Mouse (Mus musculus) stomach, embryonic 16.5 days (tissue): ENCODE measurements around the gene Tshz2. TPM values are rescaled to one million over a fixed set of nuclear protein-coding genes. Genes with fewer than 3 reads are reported as not detected.

Experiments used
- ATAC-seq: fragments of 200-750 bp; cut with Nextera tagmentation; 2 replicates; pipeline ENCODE4 v1.8.0; 2017; ENCODE audit warnings: moderate number of reproducible peaks, moderate TSS enrichment; ENCODE audit not compliant: insufficient read depth, low FRiP score
- H3K27ac ChIP-seq: fragments of 300-500 bp; sonication (generic); 2 replicates; pipeline ENCODE4 v1.5.1; 2014; ENCODE audit warnings: low read length
- H3K27me3 ChIP-seq: fragments of 300-500 bp; sonication (generic); 2 replicates; pipeline ENCODE4 v1.6.1; 2014; ENCODE audit warnings: low read length, control low read depth, mixed read lengths; ENCODE audit not compliant: control insufficient read depth, insufficient read depth
- H3K36me3 ChIP-seq: fragments of 300-500 bp; sonication (generic); 2 replicates; pipeline ENCODE4 v1.6.1; 2014; ENCODE audit warnings: low read length; ENCODE audit not compliant: control insufficient read depth, insufficient read depth
- H3K4me1 ChIP-seq: fragments of 300-500 bp; sonication (generic); 2 replicates; pipeline ENCODE4 v1.6.1; 2014; ENCODE audit warnings: low read length, control low read depth, mixed read lengths; ENCODE audit not compliant: control insufficient read depth, insufficient read depth
- H3K4me2 ChIP-seq: fragments of 300-500 bp; sonication (generic); 2 replicates; pipeline ENCODE4 v1.6.1; 2014; ENCODE audit warnings: low read depth, low read length, mixed read lengths
- H3K4me3 ChIP-seq: fragments of 300-500 bp; sonication (generic); replicated peaks from 2 replicates; pipeline ENCODE4 v1.5.1; 2014; ENCODE audit warnings: mild to moderate bottlenecking, low read length
- H3K9ac ChIP-seq: fragments of 300-500 bp; sonication (generic); 2 replicates; pipeline ENCODE4 v1.6.1; 2014; ENCODE audit warnings: low read length
- H3K9me3 ChIP-seq: fragments of 300-500 bp; sonication (generic); replicated peaks from 2 replicates; pipeline ENCODE4 v1.6.1; 2016; ENCODE audit warnings: low read length, control low read depth; ENCODE audit not compliant: control insufficient read depth
- WGBS: fragments of 180-500 bp; shearing (Covaris S2); extraction: QIAGEN DNeasy Blood & Tissue Kit; methylation state at CpG from one replicate; pipeline ENCODE4 v1.1.7; 2014; 5-methylcytosine and 5-hydroxymethylcytosine counted together
- polyA plus RNA-seq: library from polyadenylated mRNA; unstranded; fragments of >200 nt; fragmentation: Nextera tagmentation; extraction: Ambion mirVana; gene quantifications from 2 replicates; pipeline ENCODE4 v1.2.1, GENCODE M21; 2015

Gene Tshz2
- polyA plus RNA-seq, 1 experiment from 2014 or later = 13.5 TPM

DNA sequence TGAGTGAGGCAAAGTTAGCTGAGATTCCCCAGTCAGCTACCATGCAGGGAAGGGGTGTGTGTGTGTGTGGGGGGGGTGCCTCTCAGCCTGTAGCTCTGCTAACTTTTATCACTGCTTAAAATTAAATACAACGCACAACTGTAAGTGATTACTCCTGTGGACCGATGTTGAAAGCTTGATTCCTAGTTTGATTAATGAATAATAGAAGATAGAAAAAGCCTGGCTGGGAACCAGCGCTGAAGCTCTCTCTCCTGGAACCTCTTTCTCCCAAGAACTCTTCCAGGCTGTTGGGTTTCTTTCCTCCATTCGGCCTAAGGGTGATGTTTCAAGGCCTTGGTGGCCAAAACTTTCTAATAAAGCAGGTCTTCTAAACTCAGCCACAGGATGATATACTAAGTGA is 3.6 kb downstream of the Tshz2 start:
- WGBS = 29% methylated on average over 4 of the region's 4 CpGs

DNA sequence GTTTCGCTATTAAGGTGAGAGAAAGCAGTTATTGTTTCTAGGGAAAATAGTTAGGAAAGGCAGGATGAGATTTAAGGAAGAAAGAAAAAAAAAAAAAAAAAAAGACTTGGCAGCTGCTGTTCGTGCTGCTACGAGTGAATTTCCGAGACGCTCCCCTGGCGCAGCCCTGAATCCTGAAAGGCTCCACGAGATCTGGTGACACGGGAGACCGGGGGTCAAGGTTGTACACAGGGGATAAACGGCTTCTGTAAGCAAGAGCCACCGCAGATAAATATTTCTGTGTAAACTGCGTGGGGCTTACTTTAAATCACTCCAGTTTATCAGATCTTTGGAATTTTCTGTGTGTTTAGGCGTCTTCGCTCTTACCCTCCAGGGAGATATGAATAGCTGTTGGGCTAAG is 8.7 kb downstream of the Tshz2 start:
- H3K4me2 ChIP-seq = peak overlapping the region; percentile 30; the same call in 1 of the 2 replicates
- 31% methylated on average over 14 of the region's 14 CpGs for WGBS
- H3K36me3 ChIP-seq = no peaks in the 10 kb centered on the region
- no peaks in the 10 kb centered on the region for H3K9me3 ChIP-seq
- H3K4me3 ChIP-seq = no peak overlapping the region
- H3K27me3 ChIP-seq = no peaks in the 10 kb centered on the region
- no peak overlapping the region for H3K27ac ChIP-seq
- H3K4me1 ChIP-seq = peaks cover 3% of the 10 kb centered on the region; the same call in 1 of the 2 replicates
- ATAC-seq = no peak
- no peak overlapping the region for H3K9ac ChIP-seq

More for the DNA sequence above, 3.6 kb downstream of the Tshz2 start:
- Histone ChIP-seq H3K27ac (peak overlapping the region; percentile 80), H3K9me3 (no peaks in the 10 kb centered on the region), H3K4me2 (peak overlapping the region; percentile 73), H3K9ac (peak overlapping the region; percentile 26), H3K4me1 (peaks cover 10% of the 10 kb centered on the region; the same call in 1 of the 2 replicates), H3K36me3 (no peaks in the 10 kb centered on the region), H3K27me3 (no peaks in the 10 kb centered on the region), H3K4me3 (peak overlapping the region; percentile 80)
- no peak for ATAC-seq

DNA sequence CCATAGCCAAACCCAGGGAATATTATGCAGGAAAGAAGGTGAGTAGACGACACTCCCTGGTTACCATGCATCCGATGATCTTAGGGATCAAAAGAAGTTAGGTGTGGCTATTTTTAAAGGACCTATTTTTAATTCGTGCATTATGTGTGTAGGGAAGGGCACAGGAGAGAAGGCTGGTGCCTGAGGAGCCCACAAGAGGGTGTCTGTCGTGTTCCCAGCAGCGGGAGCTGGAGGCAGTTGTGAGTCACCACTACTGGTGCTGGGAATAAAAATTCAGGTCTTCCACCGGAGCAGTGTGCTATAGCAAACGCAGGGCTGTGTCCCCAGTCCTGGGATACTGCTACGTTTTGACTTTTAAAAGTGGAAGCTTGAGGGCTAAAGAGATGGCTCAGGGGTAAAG is 9.6 kb downstream of the Tshz2 start:
- Histone ChIP-seq H3K27ac (no peak overlapping the region), H3K4me2 (no peak overlapping the region), H3K4me1 (peaks cover 3% of the 10 kb centered on the region; the same call in 1 of the 2 replicates), H3K36me3 (no peaks in the 10 kb centered on the region), H3K27me3 (no peaks in the 10 kb centered on the region), H3K9ac (no peak overlapping the region), H3K9me3 (no peaks in the 10 kb centered on the region), H3K4me3 (no peak overlapping the region)
- WGBS = 85% methylated on average over 8 of the region's 8 CpGs
- no peak for ATAC-seq

DNA sequence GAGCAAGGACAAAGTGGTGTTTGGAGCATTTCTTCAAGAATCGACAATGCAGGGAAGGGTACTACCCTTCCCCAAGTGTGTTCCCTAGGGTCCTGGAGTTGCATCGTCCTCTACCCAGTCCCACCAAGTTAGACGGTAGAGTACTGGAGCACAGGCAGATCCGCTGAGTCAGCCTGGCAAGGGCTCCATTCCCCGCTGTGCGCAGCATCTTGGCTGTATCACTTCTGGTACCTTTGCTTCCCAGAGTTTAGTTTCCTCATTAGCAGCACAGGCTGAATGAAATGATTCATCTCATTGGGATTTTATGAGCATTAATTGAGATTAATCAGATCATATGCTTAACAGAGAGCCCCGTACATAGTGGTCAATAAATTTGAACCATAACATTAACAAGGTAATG is 14.3 kb downstream of the Tshz2 start:
- Histone ChIP-seq H3K4me2 (no peak overlapping the region), H3K36me3 (no peaks in the 10 kb centered on the region), H3K9ac (no peak overlapping the region), H3K4me3 (no peak overlapping the region), H3K9me3 (no peaks in the 10 kb centered on the region), H3K27me3 (no peaks in the 10 kb centered on the region), H3K27ac (no peak overlapping the region), H3K4me1 (no peaks in the 10 kb centered on the region)
- no peak for ATAC-seq
- WGBS = 89% methylated on average over 7 of the region's 7 CpGs

DNA sequence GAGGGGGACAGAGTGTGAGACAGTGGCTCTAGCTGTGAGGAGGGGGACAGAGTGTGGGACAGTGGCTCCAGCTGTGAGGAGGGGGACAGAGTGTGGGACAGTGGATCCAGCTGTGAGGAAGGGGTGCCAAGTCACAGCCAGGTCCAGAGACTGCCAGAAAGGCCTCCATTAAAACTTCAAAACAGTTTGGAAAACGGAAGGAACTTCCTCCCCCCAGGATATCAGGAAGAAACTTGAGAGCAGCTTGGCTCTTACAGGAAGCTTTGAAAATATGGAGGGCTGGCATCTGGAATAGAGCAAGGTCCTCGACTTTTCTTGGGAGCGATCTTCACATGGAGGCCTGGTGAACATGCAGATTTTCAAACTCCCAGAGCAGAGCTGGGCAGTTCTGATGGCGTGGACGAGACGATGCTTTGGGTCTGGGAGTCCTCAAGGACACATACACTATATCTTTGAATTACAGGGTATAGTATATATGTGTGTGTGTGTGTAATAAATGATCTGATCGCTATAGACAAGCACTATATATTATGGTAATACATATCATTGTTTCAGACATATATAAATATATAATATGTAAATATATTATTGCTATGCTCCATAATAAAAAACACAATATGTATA is 16.6 kb downstream of the Tshz2 start:
- Histone ChIP-seq H3K4me3 (no peak overlapping the region), H3K9ac (no peak overlapping the region), H3K36me3 (no peaks in the 10 kb centered on the region), H3K4me1 (no peaks in the 10 kb centered on the region), H3K27ac (no peak overlapping the region), H3K4me2 (no peak overlapping the region), H3K27me3 (no peaks in the 10 kb centered on the region), H3K9me3 (no peaks in the 10 kb centered on the region)
- ATAC-seq = no peak
- 64% methylated on average over 7 of the region's 7 CpGs for WGBS

DNA sequence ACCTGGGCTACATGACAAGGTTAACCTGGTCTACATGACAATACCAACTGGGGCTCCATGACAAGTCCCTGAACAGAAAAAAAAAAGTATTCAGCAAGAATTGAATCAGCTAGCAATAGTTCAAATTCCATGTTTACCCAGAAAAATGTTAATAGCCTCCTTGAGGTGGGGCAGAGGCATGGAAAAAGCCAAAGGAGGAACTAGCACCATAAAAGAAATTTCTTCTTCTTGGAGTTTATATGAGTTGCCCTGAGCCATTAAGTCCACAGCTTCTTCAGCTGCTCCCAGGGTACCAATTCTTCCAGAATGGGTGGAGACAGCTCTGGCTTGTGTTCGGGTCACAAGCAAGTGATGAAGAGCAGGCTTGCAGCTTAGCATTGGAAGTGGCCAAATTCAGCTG is 20.5 kb downstream of the Tshz2 start:
- Histone ChIP-seq H3K4me3 (no peak overlapping the region), H3K4me1 (peaks cover 4% of the 10 kb centered on the region; the same call in 1 of the 2 replicates), H3K27me3 (no peaks in the 10 kb centered on the region), H3K9me3 (no peaks in the 10 kb centered on the region), H3K9ac (no peak overlapping the region), H3K27ac (no peak overlapping the region), H3K36me3 (no peaks in the 10 kb centered on the region), H3K4me2 (no peak overlapping the region)
- 64% methylated on average over 1 of the region's 1 CpGs for WGBS
- ATAC-seq = no peak

DNA sequence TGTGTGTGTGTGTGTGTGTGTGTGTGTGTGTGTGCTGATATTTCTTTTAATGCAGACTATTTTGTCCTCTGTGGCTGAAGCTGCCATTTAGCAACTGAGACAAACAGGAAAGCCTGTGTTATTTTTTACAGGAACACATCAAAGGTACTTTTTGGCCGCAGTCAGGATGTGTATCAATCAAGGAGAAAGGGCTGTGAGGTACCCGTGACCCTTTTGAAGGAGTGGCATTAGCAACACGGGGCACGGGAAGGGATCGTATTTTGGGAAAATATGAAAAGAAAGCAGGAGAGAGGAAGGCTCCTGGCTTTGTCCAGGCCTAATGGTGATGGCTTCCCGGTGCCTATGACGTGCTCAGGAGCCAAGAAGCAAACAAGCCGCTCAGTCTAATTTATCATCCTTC is 31.0 kb downstream of the Tshz2 start:
- Histone ChIP-seq H3K9ac (no peak overlapping the region), H3K4me1 (peaks cover 21% of the 10 kb centered on the region), H3K27me3 (no peaks in the 10 kb centered on the region), H3K4me3 (no peak overlapping the region), H3K4me2 (peak overlapping the region; percentile 22; the same call in 1 of the 2 replicates), H3K9me3 (0 out of 2 replicates have a peak, but pooled peaks cover 3% of the 10 kb centered on the region), H3K27ac (peak overlapping the region; percentile 69), H3K36me3 (no peaks in the 10 kb centered on the region)
- ATAC-seq = peak; percentile 45; the same call in 1 of the 2 replicates
- 27% methylated on average over 8 of the region's 8 CpGs for WGBS

DNA sequence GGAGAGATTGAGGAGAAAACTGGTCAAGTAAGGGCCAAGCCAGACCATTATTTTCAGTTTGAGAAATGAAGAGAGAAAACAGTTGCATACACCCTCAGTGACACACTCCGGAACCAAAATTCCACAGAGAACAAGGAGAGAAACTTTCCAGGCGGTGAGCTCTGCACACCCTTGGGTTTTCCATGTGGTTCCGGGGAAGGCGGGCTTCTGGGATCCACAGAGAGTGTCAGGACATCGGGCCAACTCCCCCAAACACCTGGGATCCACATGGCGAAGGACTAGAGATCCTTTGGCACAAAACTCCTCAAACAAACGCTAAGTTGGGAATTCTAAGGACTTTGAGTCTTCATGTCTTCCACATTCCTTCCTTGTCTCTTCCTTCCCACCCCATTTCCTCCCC is 38.5 kb downstream of the Tshz2 start:
- Histone ChIP-seq H3K4me3 (no peak overlapping the region), H3K27ac (peak overlapping the region; percentile 0; the same call in 1 of the 2 replicates), H3K9me3 (no peaks in the 10 kb centered on the region), H3K4me1 (no peaks in the 10 kb centered on the region), H3K36me3 (no peaks in the 10 kb centered on the region), H3K4me2 (no peak overlapping the region), H3K27me3 (no peaks in the 10 kb centered on the region), H3K9ac (no peak overlapping the region)
- 78% methylated on average over 7 of the region's 7 CpGs for WGBS
- ATAC-seq = no peak

DNA sequence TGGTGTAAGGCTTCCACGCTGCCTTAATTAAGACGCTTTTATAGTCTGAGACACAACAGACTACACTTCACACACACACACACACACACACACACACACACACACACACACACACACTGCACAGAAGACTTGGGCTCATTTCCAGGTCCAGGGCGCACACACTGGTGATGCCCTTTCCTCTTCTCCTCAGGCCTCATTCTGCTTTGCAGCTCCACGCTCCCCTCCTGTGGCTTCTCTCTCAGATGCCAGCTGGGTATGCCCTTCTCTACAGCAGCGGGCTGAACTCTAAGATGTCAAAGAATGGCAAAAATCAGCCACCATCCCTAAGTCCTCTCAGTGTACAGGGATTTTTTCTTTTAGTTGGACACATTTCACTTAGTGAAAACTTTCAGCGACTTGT is 41.0 kb downstream of the Tshz2 start:
- no peak overlapping the region for H3K9ac ChIP-seq
- no peaks in the 10 kb centered on the region for H3K4me1 ChIP-seq
- H3K27me3 ChIP-seq = no peaks in the 10 kb centered on the region
- 70% methylated on average over 6 of the region's 6 CpGs for WGBS
- no peaks in the 10 kb centered on the region for H3K36me3 ChIP-seq
- H3K9me3 ChIP-seq = no peaks in the 10 kb centered on the region
- no peak overlapping the region for H3K27ac ChIP-seq
- H3K4me3 ChIP-seq = no peak overlapping the region
- no peak for ATAC-seq
- no peak overlapping the region for H3K4me2 ChIP-seq
